Mouse (Mus musculus): ENCODE data around the gene Gm20920. TPM values are rescaled to one million over a fixed set of nuclear protein-coding genes. Genes with fewer than 3 reads are reported as not detected.
"Not testable (repeated sequence)": the region's sequence is repeated elsewhere in the genome, so short reads cannot be mapped to it uniquely, and the experiment has no call there.

Gm20920 gene
- not detected in 2 replicates for polyA plus RNA-seq (2016; fragmentation: Nextera tagmentation; extraction: Ambion mirVana)

GRCm38 (mm10) chrY:51851820-51852219, at the start of gene Gm20920:
TSS of gene Gm20920 (plus strand) at chrY:51852120.
- not testable (repeated sequence) for H3K36me3 ChIP-seq (replicated peaks); H3K9me3 ChIP-seq; H3K27ac ChIP-seq; DNase-seq (ENCODE audit: extremely low spot score, low spot score); H3K4me1 ChIP-seq; H3K27me3 ChIP-seq (ENCODE audit: poor library complexity, severe bottlenecking); H3K4me3 ChIP-seq
- WGBS = no CpG with 5 or more reads among the region's 6 CpGs

All from forebrain, embryonic 10.5 days (tissue).